Mouse (Mus musculus): ENCODE data around the gene Mbnl2.

DNA sequence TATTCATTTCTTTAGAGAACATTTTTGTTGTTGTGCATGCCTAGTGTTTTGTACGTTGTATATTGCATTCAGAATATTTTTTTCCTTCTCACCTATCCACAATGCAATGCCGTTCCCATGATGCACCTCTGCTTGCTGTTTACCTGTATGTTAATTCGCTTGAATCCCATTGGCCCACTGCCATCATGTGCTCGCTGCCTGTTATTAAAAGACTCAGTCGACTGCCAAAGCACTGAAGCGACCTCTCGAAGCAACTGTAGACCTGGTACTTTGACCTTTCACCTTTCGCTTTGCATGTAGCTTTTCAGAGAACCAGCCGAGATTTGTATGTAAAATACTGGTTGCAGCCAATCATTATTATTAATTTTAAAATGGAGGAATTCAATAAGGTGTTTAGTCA, 120.0 kb downstream of the Mbnl2 start:
- no peak for TF ChIP-seq POLR2A (IDR thresholded peaks at IDR 0.05; ENCODE audit: control insufficient read depth in 1 of 2, insufficient read depth in 1 of 2, low read depth in 1 of 2, low read length in 2 of 2, poor library complexity in 1 of 2)
- TF ChIP-seq EP300 (IDR thresholded peaks at IDR 0.05; ENCODE audit: low read depth in 1 of 2, low read length in 2 of 2) = no peak
- no peak for TF ChIP-seq MAX (IDR thresholded peaks at IDR 0.05; ENCODE audit: low read length)
- TF ChIP-seq MAFK (IDR thresholded peaks at IDR 0.05; ENCODE audit: borderline replicate concordance, low read depth, low read length) = no peak
- no peak for TF ChIP-seq CTCF (IDR thresholded peaks at IDR 0.05 in 2 of 3, conservative IDR thresholded peaks at IDR 0.05 in 1 of 3; ENCODE audit: control insufficient read depth in 1 of 3, insufficient read depth in 1 of 3, low read depth in 2 of 3, low read length in 3 of 3, poor library complexity in 1 of 3, severe bottlenecking in 1 of 3)
- TF ChIP-seq RAD21 (IDR thresholded peaks at IDR 0.05; ENCODE audit: low read depth, low read length) = no peak
- TF ChIP-seq CHD2 (IDR thresholded peaks at IDR 0.05; ENCODE audit: low read length) = no peak
- TF ChIP-seq TCF12 (IDR thresholded peaks at IDR 0.05; ENCODE audit: low read depth, low read length) = no peak

All from MEL (cell line).